Mouse (Mus musculus) liver, embryonic 14.5 days (tissue): ENCODE data around the gene Grip1.

ENCODE experiments used
- CTCF ChIP-seq: IDR thresholded peaks from 2 replicates; pipeline ENCODE4 v1.5.1; 2016; ENCODE audit warnings: antibody characterized with exemption, low read depth, control low read depth
- EP300 ChIP-seq: IDR thresholded peaks from 2 replicates; pipeline ENCODE4 v1.6.1; 2016; ENCODE audit warnings: antibody characterized with exemption, low read depth

GRCm38 (mm10) chr10:119722471-119722870, 268.8 kb downstream of the Grip1 start:
- no peak for TF ChIP-seq CTCF
- TF ChIP-seq EP300: no peak
